Mouse (Mus musculus) liver, embryonic 16.5 days (tissue): ENCODE data around the gene Ncln. TPM values are rescaled to one million over a fixed set of nuclear protein-coding genes. Genes with fewer than 3 reads are reported as not detected.

Experiments used
- ATAC-seq: fragments of 200-750 bp; cut with Nextera tagmentation; 2 replicates; pipeline ENCODE4 v1.8.0; 2017; ENCODE audit warnings: low read depth, mild to moderate bottlenecking, moderate number of reproducible peaks, moderate library complexity
- H3K27ac ChIP-seq: fragments of 300-500 bp; sonication (generic); 2 replicates; pipeline ENCODE4 v1.5.1; 2014; ENCODE audit warnings: mild to moderate bottlenecking, low read length
- H3K27me3 ChIP-seq: fragments of 300-500 bp; sonication (generic); 2 replicates; pipeline ENCODE4 v1.6.1; 2014; ENCODE audit warnings: low read depth, low read length, mixed read lengths; ENCODE audit not compliant: control insufficient read depth, insufficient read depth
- H3K36me3 ChIP-seq: fragments of 300-500 bp; sonication (generic); 2 replicates; pipeline ENCODE4 v1.6.1; 2014; ENCODE audit warnings: mild to moderate bottlenecking; ENCODE audit not compliant: control insufficient read depth, insufficient read depth
- H3K4me1 ChIP-seq: fragments of 300-500 bp; sonication (generic); 2 replicates; pipeline ENCODE4 v1.6.1; 2014; ENCODE audit warnings: low read depth, low read length, mixed read lengths; ENCODE audit not compliant: control insufficient read depth
- H3K4me2 ChIP-seq: fragments of 300-500 bp; sonication (generic); 2 replicates; pipeline ENCODE4 v1.6.1; 2014; ENCODE audit warnings: low read depth, low read length, mixed read lengths
- H3K4me3 ChIP-seq: fragments of 300-500 bp; sonication (generic); 2 replicates; pipeline ENCODE4 v1.5.1; 2014; ENCODE audit warnings: low read depth, mild to moderate bottlenecking, low read length
- H3K9ac ChIP-seq: fragments of 300-500 bp; sonication (generic); 2 replicates; pipeline ENCODE4 v1.6.1; 2014; ENCODE audit warnings: low read depth, low read length
- H3K9me3 ChIP-seq: fragments of 300-500 bp; sonication (generic); replicated peaks from 2 replicates; pipeline ENCODE4 v1.6.1; 2016; ENCODE audit warnings: low read length; ENCODE audit not compliant: control insufficient read depth
- WGBS: fragments of 180-500 bp; shearing (Covaris S2); extraction: QIAGEN DNeasy Blood & Tissue Kit; methylation state at CpG from one replicate; pipeline ENCODE4 v1.1.7; 2014; ENCODE audit not compliant: insufficient replicate concordance; 5-methylcytosine and 5-hydroxymethylcytosine counted together
- polyA plus RNA-seq: library from polyadenylated mRNA; unstranded; fragments of >200 nt; fragmentation: Nextera tagmentation; extraction: Ambion mirVana; gene quantifications from 2 replicates; pipeline ENCODE4 v1.2.1, GENCODE M21; 2015

Gene Ncln
- polyA plus RNA-seq: 39.3 and 47.1 TPM in 2 replicates

GRCm38 (mm10) chr10:81496264-81496901 lies at the start of gene Ncln:
Ncln (minus strand) TSS chr10:81496392.
- H3K4me2 ChIP-seq: peak within 1 kb of the TSS; percentile 94
- H3K9me3 ChIP-seq: no peaks in the 10 kb centered on the region
- no peaks in the 10 kb centered on the region for H3K27me3 ChIP-seq
- 0% methylated on average over 45 of the region's 45 CpGs for WGBS
- peak; percentile 95 for ATAC-seq
- H3K4me3 ChIP-seq: peak within 1 kb of the TSS; percentile 83
- peaks cover 50% of the 10 kb centered on the region for H3K4me1 ChIP-seq
- H3K9ac ChIP-seq: peak within 1 kb of the TSS; percentile 91
- peak within 1 kb of the TSS; percentile 72 for H3K27ac ChIP-seq
- H3K36me3 ChIP-seq: peaks cover 15% of the 10 kb centered on the region

- peak; percentile 89 for ATAC-seq
- Histone ChIP-seq H3K9me3 (no peaks in the 10 kb centered on the region), H3K27ac (peak within 1 kb of the TSS; percentile 96), H3K4me2 (peak within 1 kb of the TSS; percentile 99), H3K36me3 (no peaks in the 10 kb centered on the region), H3K4me3 (peak within 1 kb of the TSS; percentile 92), H3K4me1 (peaks cover 58% of the 10 kb centered on the region), H3K27me3 (no peaks in the 10 kb centered on the region), H3K9ac (peak within 1 kb of the TSS; percentile 93)
- 1% methylated on average over 52 of the region's 59 CpGs for WGBS
Measured at GRCm38 (mm10) chr10:81545161-81545747, 49.1 kb upstream of the Ncln start, which contains the start of gene Gna11. Gna11 (minus strand) TSS chr10:81545190.

DNA sequence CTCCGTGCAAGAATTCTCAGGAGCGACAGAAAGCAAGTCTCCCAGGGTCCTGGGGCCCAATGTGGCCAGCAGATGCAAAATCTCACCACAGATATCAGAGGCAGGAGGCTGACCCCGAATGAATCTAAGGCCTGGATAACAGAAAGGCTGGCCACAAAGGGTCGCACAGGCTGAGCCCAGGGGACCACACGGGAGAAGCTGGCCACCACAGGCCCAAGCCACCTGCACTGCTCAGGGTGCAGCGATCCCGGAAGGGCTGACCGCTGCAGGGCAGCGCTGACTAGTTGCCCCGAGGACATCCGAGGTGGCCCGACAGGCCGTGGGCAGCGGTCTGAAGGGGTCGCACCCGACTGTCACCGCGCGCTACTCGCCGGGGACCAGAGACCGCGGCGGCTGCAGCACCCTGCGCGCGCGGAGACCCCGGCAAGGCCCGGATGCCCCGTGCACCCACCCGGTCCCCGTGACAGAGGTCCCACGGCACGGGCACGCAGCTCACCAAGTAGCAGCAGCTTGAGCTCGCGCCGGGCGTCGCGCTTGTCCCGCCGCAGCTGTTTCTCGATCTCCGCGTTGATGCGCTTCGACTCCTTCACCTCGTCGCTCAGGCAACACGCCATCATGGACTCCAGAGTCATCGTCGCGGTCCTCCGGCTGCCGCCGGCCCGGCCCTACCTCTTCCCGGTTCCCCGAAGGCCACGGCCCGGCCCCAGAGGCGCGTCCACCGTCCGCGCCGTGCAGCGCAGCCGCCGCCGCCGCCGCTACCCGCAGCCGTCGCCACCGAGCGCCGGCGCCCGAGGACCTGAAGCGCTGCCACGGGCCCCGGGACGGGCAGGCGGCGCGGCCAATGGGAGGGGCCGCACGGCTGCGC lies 48.3 kb upstream of the Ncln start:
- Histone ChIP-seq H3K4me3 (peak overlapping the region; percentile 92), H3K4me1 (peaks cover 56% of the 10 kb centered on the region), H3K4me2 (peak overlapping the region; percentile 99), H3K27me3 (no peaks in the 10 kb centered on the region), H3K27ac (peak overlapping the region; percentile 96), H3K9me3 (no peaks in the 10 kb centered on the region), H3K36me3 (no peaks in the 10 kb centered on the region), H3K9ac (peak overlapping the region; percentile 93)
- ATAC-seq: no peak; the same call in 1 of the 2 replicates
- under 1% methylated on average over 92 of the region's 93 CpGs for WGBS

DNA sequence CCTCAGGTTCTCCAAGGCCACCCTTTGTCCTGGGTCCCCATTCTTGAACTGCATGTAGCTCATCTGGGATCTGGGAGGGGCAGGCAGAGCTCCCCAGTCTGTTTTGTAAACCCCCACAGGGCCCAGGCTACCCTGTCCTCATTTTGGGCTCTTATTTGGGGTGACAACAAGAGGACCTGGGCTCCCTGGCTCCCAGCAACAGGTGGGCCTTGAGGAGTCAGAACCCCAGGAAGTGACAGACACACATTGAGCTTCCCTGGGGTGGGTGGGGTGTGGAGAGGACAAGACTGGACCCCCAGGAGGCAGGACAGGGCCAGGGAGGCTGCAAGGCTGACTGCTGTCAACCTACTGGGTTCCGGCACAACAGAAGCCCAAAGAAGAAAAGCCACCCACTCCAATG lies 47.4 kb upstream of the Ncln start:
- 83% methylated on average over 1 of the region's 1 CpGs for WGBS
- H3K36me3 ChIP-seq: no peaks in the 10 kb centered on the region
- peaks cover 57% of the 10 kb centered on the region for H3K4me1 ChIP-seq
- 0 out of 2 replicates have a peak overlapping the region, but pooled peaks have one; percentile 12 for H3K27ac ChIP-seq
- H3K4me3 ChIP-seq: peak overlapping the region; percentile 92
- no peaks in the 10 kb centered on the region for H3K27me3 ChIP-seq
- peak overlapping the region; percentile 93 for H3K9ac ChIP-seq
- no peaks in the 10 kb centered on the region for H3K9me3 ChIP-seq
- no peak for ATAC-seq
- H3K4me2 ChIP-seq: peak overlapping the region; percentile 99

DNA sequence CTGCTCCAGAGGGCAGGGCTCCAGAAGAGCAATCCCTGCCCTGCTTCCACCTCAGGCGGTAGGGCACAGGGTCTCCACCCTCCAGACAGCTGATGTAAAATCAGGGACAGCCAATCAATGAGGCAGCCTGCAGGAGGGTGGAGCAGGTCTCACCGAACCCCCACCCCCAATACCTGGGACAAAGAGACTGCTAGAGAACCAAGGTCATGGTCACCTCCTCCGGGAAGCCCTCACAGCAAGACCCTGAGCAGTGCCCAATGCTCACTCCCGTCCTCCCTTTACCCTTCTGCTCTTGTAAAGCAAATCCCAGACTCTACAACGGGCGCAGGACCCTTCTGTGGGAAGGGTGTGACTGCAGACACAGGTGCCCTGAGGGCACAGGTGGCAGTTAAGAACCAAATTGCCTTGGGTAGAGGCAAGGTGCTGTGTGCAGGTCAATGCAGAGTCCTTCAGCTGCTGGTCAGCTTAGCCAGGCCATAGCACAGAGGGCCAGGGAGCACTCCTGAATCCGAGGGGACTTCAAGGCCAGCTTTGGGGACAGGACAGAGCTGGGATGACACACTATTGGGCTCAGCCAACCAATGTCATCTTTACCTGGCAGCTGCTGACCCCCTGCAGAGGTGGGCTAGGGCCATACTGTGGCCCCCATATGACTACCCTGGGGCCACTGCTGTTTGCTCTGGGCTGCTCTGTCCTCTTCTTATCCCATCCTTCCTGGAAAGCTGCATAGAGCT lies 46.7 kb upstream of the Ncln start:
- H3K9ac ChIP-seq: peak overlapping the region; percentile 93
- peak overlapping the region; percentile 73 for H3K27ac ChIP-seq
- no peak for ATAC-seq
- 71% methylated on average over 7 of the region's 7 CpGs for WGBS
- H3K9me3 ChIP-seq: no peaks in the 10 kb centered on the region
- no peaks in the 10 kb centered on the region for H3K27me3 ChIP-seq
- H3K4me3 ChIP-seq: peak overlapping the region; percentile 92; the same call in 1 of the 2 replicates
- H3K4me1 ChIP-seq: peaks cover 58% of the 10 kb centered on the region
- H3K4me2 ChIP-seq: peak overlapping the region; percentile 99
- H3K36me3 ChIP-seq: no peaks in the 10 kb centered on the region

DNA sequence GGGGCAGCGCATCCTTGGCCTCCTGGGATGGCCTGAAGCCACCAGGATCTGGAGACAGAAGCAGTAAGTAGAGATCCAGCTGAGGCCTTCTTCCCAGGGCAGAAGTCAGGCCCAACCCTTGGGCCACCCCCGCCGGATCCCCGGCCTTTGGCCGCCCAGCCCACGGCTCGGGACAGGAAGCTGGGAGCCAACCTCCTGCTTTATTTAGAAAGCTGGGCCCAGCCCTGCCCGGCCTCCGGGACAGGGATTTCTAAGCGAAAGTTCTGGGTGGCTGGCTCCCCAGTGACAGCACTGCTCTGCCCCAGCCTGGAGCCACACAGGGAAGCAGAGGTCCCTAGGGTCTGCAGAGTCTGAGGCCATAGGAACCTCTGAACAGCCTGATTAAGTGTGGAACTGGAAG lies 45.6 kb upstream of the Ncln start:
- H3K4me1 ChIP-seq: peaks cover 54% of the 10 kb centered on the region
- no peaks in the 10 kb centered on the region for H3K27me3 ChIP-seq
- no peak for ATAC-seq
- no peaks in the 10 kb centered on the region for H3K9me3 ChIP-seq
- peak overlapping the region; percentile 73 for H3K27ac ChIP-seq
- 0 out of 2 replicates have a peak overlapping the region, but pooled peaks have one; percentile 10 for H3K4me3 ChIP-seq
- 52% methylated on average over 10 of the region's 10 CpGs for WGBS
- no peaks in the 10 kb centered on the region; the same call in 1 of the 2 replicates for H3K36me3 ChIP-seq
- peak overlapping the region; percentile 6; the same call in 1 of the 2 replicates for H3K9ac ChIP-seq
- peak overlapping the region; percentile 33; the same call in 1 of the 2 replicates for H3K4me2 ChIP-seq

GRCm38 (mm10) chr10:81541363-81541762 lies 45.2 kb upstream of the Ncln start:
- Histone ChIP-seq H3K27ac (peak overlapping the region; percentile 73), H3K36me3 (no peaks in the 10 kb centered on the region; the same call in 1 of the 2 replicates), H3K9me3 (no peaks in the 10 kb centered on the region), H3K4me3 (no peak overlapping the region), H3K4me2 (peak overlapping the region; percentile 10; the same call in 1 of the 2 replicates), H3K4me1 (peaks cover 50% of the 10 kb centered on the region), H3K27me3 (no peaks in the 10 kb centered on the region), H3K9ac (peak overlapping the region; percentile 6)
- no peak for ATAC-seq
- WGBS: 57% methylated on average over 5 of the region's 5 CpGs

GRCm38 (mm10) chr10:81538321-81539048 lies 42.3 kb upstream of the Ncln start:
- peaks cover 30% of the 10 kb centered on the region for H3K4me1 ChIP-seq
- no peak overlapping the region for H3K4me2 ChIP-seq
- H3K36me3 ChIP-seq: no peaks in the 10 kb centered on the region; the same call in 1 of the 2 replicates
- no peaks in the 10 kb centered on the region for H3K27me3 ChIP-seq
- no peak overlapping the region for H3K9ac ChIP-seq
- ATAC-seq: no peak
- 51% methylated on average over 3 of the region's 3 CpGs for WGBS
- no peaks in the 10 kb centered on the region for H3K9me3 ChIP-seq
- H3K4me3 ChIP-seq: no peak overlapping the region
- no peak overlapping the region for H3K27ac ChIP-seq
